Mouse (Mus musculus) embryonic fibroblast, embryonic 13.5 days (primary cell): ENCODE data around the gene Tmem200c.

Experiments used
- CTCF ChIP-seq: IDR thresholded peaks from 2 replicates; pipeline ENCODE4 v1.5.1; 2011; ENCODE audit warnings: mild to moderate bottlenecking, control low read depth, low read length, moderate library complexity, borderline replicate concordance; ENCODE audit not compliant: insufficient read depth
- POLR2A ChIP-seq: IDR thresholded peaks from 2 replicates; pipeline ENCODE4 v1.6.1; 2011; ENCODE audit warnings: low read depth, mild to moderate bottlenecking, control low read depth, low read length, moderate library complexity

DNA sequence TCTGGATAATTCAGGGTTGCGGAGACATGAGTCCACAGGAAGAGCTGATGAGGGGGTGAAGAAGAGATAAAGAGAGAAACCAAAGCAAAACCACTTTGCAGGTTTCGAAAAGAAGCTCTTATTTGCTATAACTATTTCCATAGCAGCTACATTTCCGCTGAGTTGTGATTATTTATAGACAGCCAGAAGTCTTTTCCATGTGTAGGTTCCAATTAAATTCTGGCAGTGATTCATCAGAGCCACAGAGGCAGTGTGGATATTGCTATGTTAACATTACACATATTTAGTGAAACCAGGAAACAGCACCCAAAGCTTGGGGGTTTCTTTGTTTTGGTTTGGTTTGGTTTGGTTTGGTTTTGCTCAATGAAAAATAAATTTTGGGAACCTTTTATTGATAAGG lies 37.8 kb downstream of the Tmem200c start:
- TF ChIP-seq CTCF (no peak), POLR2A (no peak)
